Mouse (Mus musculus) C2C12 (cell line): Measurements from ENCODE around the gene Zfp683. TPM values are rescaled to one million over a fixed set of nuclear protein-coding genes. Genes with fewer than 3 reads are reported as not detected.

Experiments
- H3K27me3 ChIP-seq: one replicate; pipeline ENCODE4 v1.6.1; 2011; ENCODE audit not compliant: control insufficient read depth, insufficient read depth, insufficient read length
- H3K36me3 ChIP-seq: one replicate; pipeline ENCODE4 v1.6.1; 2011; ENCODE audit not compliant: control insufficient read depth, insufficient read depth
- H3K4me3 ChIP-seq: one replicate; pipeline ENCODE4 v1.5.1; 2011; ENCODE audit warnings: mild to moderate bottlenecking, control low read depth; ENCODE audit not compliant: poor library complexity, insufficient read depth, severe bottlenecking
- H3K79me2 ChIP-seq: one replicate; pipeline ENCODE4 v1.6.1; 2011; ENCODE audit not compliant: control insufficient read depth, insufficient read depth
- H3K79me3 ChIP-seq: one replicate; pipeline ENCODE4 v1.6.1; 2011; ENCODE audit warnings: low read depth, control low read depth
- H3ac ChIP-seq: one replicate; pipeline ENCODE3; 2011; ENCODE audit warnings: low read depth; ENCODE audit not compliant: control insufficient read depth, insufficient read length
- CEBPB ChIP-seq: IDR thresholded peaks from one replicate; pipeline ENCODE4 v1.6.1; 2011; ENCODE audit warnings: low read depth, mild to moderate bottlenecking, control low read depth, moderate library complexity
- CTCF ChIP-seq: IDR thresholded peaks from one replicate; pipeline ENCODE4 v1.5.1; 2011; ENCODE audit not compliant: control insufficient read depth, insufficient read depth, insufficient read length
- FOSL1 ChIP-seq: IDR thresholded peaks from one replicate; pipeline ENCODE4 v1.8.0; 2011; ENCODE audit warnings: mild to moderate bottlenecking, low read length; ENCODE audit not compliant: poor library complexity, insufficient read depth, severe bottlenecking
- MAX ChIP-seq: IDR thresholded peaks from one replicate; pipeline ENCODE4 v1.6.1; 2011; ENCODE audit warnings: mild to moderate bottlenecking, control low read depth
- MYOD1 ChIP-seq: IDR thresholded peaks from one replicate; pipeline ENCODE4 v1.6.1; 2011; ENCODE audit warnings: low read depth; ENCODE audit not compliant: control insufficient read depth, insufficient read length
- MYOG ChIP-seq: IDR thresholded peaks from one replicate; pipeline ENCODE4 v1.6.1; 2011; ENCODE audit not compliant: control insufficient read depth, insufficient read length; ENCODE audit errors: extremely low read depth
- USF1 ChIP-seq: IDR thresholded peaks from one replicate; pipeline ENCODE4 v1.6.1; 2011; ENCODE audit warnings: low read depth, mild to moderate bottlenecking, control low read depth, moderate library complexity
- polyA plus RNA-seq: library from polyadenylated mRNA; unstranded; fragments of >200 nt; fragmentation: generic; extraction: Trizol; gene quantifications from one replicate; pipeline ENCODE4 v1.2.1, GENCODE M21; 2012; ENCODE audit warnings: missing spikeins

Gene Zfp683
- polyA plus RNA-seq, 1 experiment = not detected

DNA sequence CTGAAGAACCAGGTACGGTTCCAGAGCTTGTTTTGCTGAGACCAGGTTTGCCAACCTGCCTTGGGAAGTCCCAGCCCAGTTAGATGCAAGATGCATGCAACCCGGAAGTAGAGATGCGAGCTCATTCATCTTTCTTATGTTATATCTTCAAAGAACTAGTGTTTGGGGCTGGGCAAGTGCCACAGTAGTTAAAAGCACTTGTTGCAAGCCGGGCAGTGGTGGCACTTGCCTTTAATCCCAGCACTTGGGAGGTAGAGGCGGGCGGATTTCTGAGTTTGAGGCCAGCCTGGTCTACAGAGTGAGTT lies 37.5 kb downstream of the Zfp683 start:
- Histone ChIP-seq H3K79me3 (no peaks in the 10 kb centered on the region), H3K36me3 (no peaks in the 10 kb centered on the region), H3ac (no peak overlapping the region), H3K4me3 (no peak overlapping the region), H3K79me2 (no peaks in the 10 kb centered on the region), H3K27me3 (peaks cover 34% of the 10 kb centered on the region)
- no peak for TF ChIP-seq CEBPB
- no peak for TF ChIP-seq MAX
- no peak for TF ChIP-seq CTCF
- TF ChIP-seq MYOD1 = no peak
- no peak for TF ChIP-seq FOSL1
- no peak for TF ChIP-seq MYOG
- TF ChIP-seq USF1 = no peak

- H3K36me3 ChIP-seq = no peaks in the 10 kb centered on the region
Measured at GRCm38 (mm10) chr4:134092382-134093288, 39.0 kb downstream of the Zfp683 start.

DNA sequence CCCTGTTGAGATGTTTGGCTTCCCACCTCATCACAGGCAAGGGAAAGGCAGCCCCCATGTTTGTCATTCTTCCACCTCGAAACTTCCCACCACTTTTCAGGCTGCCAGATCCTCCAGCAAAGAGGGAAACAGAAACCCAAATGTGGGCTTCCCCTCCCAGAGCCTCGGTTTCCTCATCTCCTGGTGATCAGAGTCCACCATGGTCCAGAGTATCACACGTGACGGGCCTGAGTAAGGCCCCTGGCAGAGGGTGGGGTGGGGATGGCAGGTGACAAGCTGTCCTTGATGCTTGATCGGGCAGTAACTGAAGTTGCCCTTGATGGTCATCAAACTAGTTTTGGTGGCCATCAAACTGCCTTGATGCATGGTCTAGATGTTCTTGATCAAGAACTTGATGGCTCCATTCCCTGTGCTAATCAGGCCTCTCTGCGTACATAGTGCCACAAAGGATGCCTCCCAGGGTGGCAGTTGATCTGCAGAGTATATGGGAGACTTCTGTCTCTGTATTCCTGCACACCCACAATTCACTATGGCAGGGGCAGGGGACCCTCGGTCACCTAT lies 40.4 kb downstream of the Zfp683 start:
- H3ac ChIP-seq = no peak overlapping the region
- H3K4me3 ChIP-seq = no peak overlapping the region
- no peaks in the 10 kb centered on the region for H3K79me3 ChIP-seq
- no peaks in the 10 kb centered on the region for H3K36me3 ChIP-seq
- no peak for TF ChIP-seq MYOG
- no peak for TF ChIP-seq USF1
- TF ChIP-seq FOSL1 = no peak
- TF ChIP-seq CTCF = no peak
- no peak for TF ChIP-seq CEBPB
- H3K79me2 ChIP-seq = no peaks in the 10 kb centered on the region
- peaks cover 25% of the 10 kb centered on the region for H3K27me3 ChIP-seq

More at GRCm38 (mm10) chr4:134092382-134093288, 39.0 kb downstream of the Zfp683 start:
- Histone ChIP-seq H3ac (no peak overlapping the region), H3K79me2 (no peaks in the 10 kb centered on the region), H3K4me3 (no peak overlapping the region), H3K27me3 (peaks cover 32% of the 10 kb centered on the region), H3K79me3 (no peaks in the 10 kb centered on the region)
- TF ChIP-seq CTCF (peak; percentile 46), CEBPB (no peak), MAX (no peak), MYOG (no peak)

- no peaks in the 10 kb centered on the region for H3K79me2 ChIP-seq
Measured at GRCm38 (mm10) chr4:134094923-134095547, 41.4 kb downstream of the Zfp683 start, which contains the start of gene Cd52. Cd52 (minus strand) TSS chr4:134095082.

GRCm38 (mm10) chr4:134096120-134096519 lies 42.5 kb downstream of the Zfp683 start:
- H3K79me2 ChIP-seq = no peaks in the 10 kb centered on the region
- TF ChIP-seq USF1 = no peak
- TF ChIP-seq CTCF = no peak
- no peak for TF ChIP-seq MAX
- no peak for TF ChIP-seq MYOD1
- TF ChIP-seq MYOG = no peak
- TF ChIP-seq FOSL1 = no peak
- no peak for TF ChIP-seq CEBPB
- no peaks in the 10 kb centered on the region for H3K36me3 ChIP-seq
- peaks cover 23% of the 10 kb centered on the region for H3K27me3 ChIP-seq
- no peaks in the 10 kb centered on the region for H3K79me3 ChIP-seq
- no peak overlapping the region for H3K4me3 ChIP-seq
- no peak overlapping the region for H3ac ChIP-seq

More at GRCm38 (mm10) chr4:134094923-134095547, 41.4 kb downstream of the Zfp683 start, which contains the start of gene Cd52:
- H3K36me3 ChIP-seq = no peaks in the 10 kb centered on the region
- H3K4me3 ChIP-seq = no peak within 1 kb of the TSS
- no peaks in the 10 kb centered on the region for H3K79me3 ChIP-seq
- TF ChIP-seq FOSL1 (no peak), MYOD1 (no peak), CEBPB (no peak), CTCF (no peak), MAX (no peak), USF1 (no peak), MYOG (no peak)
- no peak within 1 kb of the TSS for H3ac ChIP-seq
- peaks cover 23% of the 10 kb centered on the region for H3K27me3 ChIP-seq
